Mouse (Mus musculus) MEL (cell line): ENCODE measurements around the gene Ints4.

ENCODE experiments used
- EP300 ChIP-seq, 2 experiments: IDR thresholded peaks; 2 replicates each; pipeline ENCODE4 v1.6.1; 2011; ENCODE audit warnings: improper control_type of control experiment in 2 of 2, low read length in 2 of 2, low read depth in 1 of 2, mild to moderate bottlenecking in 1 of 2
- POLR2A ChIP-seq, 2 experiments: IDR thresholded peaks; 2 replicates each; pipeline ENCODE4 v1.6.1; 2011 to 2012; ENCODE audit warnings: low read length in 2 of 2, mild to moderate bottlenecking in 2 of 2, control low read depth in 1 of 2, improper control_type of control experiment in 1 of 2, low read depth in 1 of 2, moderate library complexity in 1 of 2; ENCODE audit not compliant: control insufficient read depth in 1 of 2, insufficient read depth in 1 of 2, poor library complexity in 1 of 2
- ZC3H11A ChIP-seq: IDR thresholded peaks from 2 replicates; pipeline ENCODE4 v1.6.1; 2012; ENCODE audit warnings: low read depth, mild to moderate bottlenecking, inconsistent platforms, low read length, improper control_type of control experiment

DNA sequence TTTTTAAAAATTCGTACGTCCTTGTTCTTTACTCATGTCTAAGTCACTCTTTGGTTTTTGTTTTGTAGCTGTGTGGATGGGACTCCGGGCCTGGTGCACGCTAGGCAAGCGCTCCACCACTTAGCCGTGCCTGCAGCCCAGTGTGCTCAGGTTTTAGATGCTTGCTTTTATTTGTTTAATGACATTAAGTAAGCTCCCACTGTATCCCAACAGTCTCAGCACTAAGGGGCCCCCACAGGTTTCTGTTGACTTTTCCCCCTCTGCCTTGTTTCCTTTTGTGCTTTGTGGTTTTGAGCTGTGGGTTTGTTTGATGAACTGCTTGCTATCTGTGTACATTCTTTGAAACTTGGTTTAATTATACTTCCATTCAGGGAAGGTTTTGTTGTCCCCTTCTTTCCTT lies 28.6 kb upstream of the Ints4 start:
- TF ChIP-seq ZC3H11A = no peak
- TF ChIP-seq EP300 (IDR thresholded peaks at IDR 0.05; ENCODE audit: low read depth in 1 of 2, low read length in 2 of 2) = no peak
- TF ChIP-seq POLR2A (IDR thresholded peaks at IDR 0.05; ENCODE audit: control insufficient read depth in 1 of 2, insufficient read depth in 1 of 2, low read depth in 1 of 2, low read length in 2 of 2, poor library complexity in 1 of 2) = no peak
